Mouse (Mus musculus): ENCODE measurements around the gene Igsf3. TPM values are rescaled to one million over a fixed set of nuclear protein-coding genes. Genes with fewer than 3 reads are reported as not detected.

Igsf3 gene
- polyA plus RNA-seq, 1 experiment from 2014 or later: 36.2 TPM

DNA sequence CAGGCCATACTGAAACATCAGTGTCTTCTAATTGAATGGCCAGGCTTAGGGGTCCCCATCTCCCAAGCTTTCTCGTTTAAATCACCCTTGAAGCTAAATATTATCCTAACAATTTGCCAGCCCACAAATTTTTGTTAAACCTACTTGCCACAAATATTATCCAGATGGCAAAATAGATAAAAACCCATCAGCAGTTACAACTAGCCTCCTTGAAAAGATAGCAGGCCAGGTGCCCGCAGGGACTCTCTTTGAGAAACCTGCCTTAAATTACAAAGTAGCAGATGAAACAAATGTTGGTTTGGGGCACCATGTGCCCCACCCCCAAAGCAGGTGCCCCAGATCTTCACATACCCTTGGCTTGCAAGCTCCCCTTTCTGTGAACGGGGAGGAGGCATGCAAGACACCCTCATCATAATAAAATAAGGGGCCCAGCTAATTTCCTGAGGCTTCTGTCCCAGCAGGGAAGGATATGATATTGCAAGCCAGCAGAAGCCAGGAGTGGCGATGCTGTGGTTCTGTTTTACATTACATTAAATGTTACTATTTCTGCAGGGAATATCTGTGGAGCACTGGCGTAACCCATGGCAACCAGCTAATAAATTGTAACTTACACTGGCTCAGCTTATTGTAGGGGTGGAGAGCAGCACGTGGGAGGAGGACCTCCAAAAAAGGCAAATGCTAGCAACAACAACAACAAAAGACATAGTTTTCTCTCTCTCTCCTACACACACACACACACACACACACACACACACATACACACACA lies 27.2 kb upstream of the Igsf3 start:
- no peak overlapping the region for H3K4me2 ChIP-seq (ENCODE audit: low read depth, low read length)
- H3K4me3 ChIP-seq (ENCODE audit: low read length): no peak overlapping the region
- 60% methylated on average over 6 of the region's 6 CpGs for WGBS
- no peak for ATAC-seq (replicated peaks; ENCODE audit: extremely low read depth, insufficient read depth, low FRiP score)
- H3K4me1 ChIP-seq (ENCODE audit: control insufficient read depth, insufficient read depth, low read length): peaks cover 6% of the 10 kb centered on the region
- no peaks in the 10 kb centered on the region for H3K9me3 ChIP-seq (replicated peaks; ENCODE audit: control insufficient read depth, low read length)
- no peaks in the 10 kb centered on the region for H3K27me3 ChIP-seq (ENCODE audit: control insufficient read depth, insufficient read depth, low read length)
- no peak overlapping the region for H3K27ac ChIP-seq (ENCODE audit: low read length)
- no peaks in the 10 kb centered on the region for H3K36me3 ChIP-seq (ENCODE audit: control insufficient read depth, insufficient read depth)
- no peak overlapping the region for H3K9ac ChIP-seq (ENCODE audit: low read length)

DNA sequence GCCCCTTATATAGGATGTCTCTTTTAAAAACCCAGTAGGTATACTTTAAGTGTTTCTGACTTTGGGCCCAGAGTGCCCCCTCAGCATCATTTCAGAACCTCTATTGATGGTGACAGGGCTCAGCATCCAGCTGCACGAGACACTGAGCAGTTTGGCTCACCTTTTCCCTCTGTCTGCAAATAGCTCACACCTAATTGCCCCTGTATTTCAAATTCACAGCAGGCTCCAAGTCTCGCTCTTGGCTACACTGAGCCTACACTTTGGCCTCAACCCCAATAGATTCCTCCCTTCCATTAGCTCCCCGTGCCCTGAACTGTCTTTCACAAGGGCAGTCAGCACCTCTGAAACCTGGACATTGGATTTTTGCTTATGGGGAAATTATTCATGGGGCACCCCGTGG lies 26.5 kb upstream of the Igsf3 start:
- H3K9me3 ChIP-seq (replicated peaks; ENCODE audit: control insufficient read depth, low read length): no peaks in the 10 kb centered on the region
- H3K27ac ChIP-seq (ENCODE audit: low read length): no peak overlapping the region
- no peak overlapping the region for H3K4me2 ChIP-seq (ENCODE audit: low read depth, low read length)
- H3K27me3 ChIP-seq (ENCODE audit: control insufficient read depth, insufficient read depth, low read length): no peaks in the 10 kb centered on the region
- H3K36me3 ChIP-seq (ENCODE audit: control insufficient read depth, insufficient read depth): no peaks in the 10 kb centered on the region
- peaks cover 12% of the 10 kb centered on the region for H3K4me1 ChIP-seq (ENCODE audit: control insufficient read depth, insufficient read depth, low read length)
- H3K4me3 ChIP-seq (ENCODE audit: low read length): no peak overlapping the region
- no peak for ATAC-seq (replicated peaks; ENCODE audit: extremely low read depth, insufficient read depth, low FRiP score)
- 75% methylated on average over 4 of the region's 4 CpGs for WGBS
- H3K9ac ChIP-seq (ENCODE audit: low read length): no peak overlapping the region

DNA sequence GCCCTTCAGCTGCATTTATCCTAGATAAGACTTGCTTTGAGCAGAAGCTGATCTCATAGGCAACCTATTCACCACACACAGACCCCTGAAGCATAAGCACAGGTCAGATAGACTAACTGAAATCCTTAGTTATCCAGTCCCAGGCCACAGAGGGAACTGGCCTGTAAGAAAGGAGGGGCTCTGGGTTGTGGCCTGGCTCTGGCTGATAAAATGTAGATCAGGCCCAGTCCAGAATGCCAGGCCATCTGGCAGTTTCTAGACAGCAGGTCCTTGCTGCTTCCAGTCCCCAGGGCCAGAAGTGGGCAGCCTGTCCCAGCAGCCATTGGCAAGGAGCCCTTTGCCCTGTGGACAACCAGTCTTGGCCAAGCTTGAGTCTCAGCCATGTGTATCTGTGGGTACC lies 22.4 kb upstream of the Igsf3 start:
- no peak for ATAC-seq (replicated peaks; ENCODE audit: extremely low read depth, insufficient read depth, low FRiP score)
- Histone ChIP-seq H3K4me1 (ENCODE audit: control insufficient read depth, insufficient read depth, low read length) (peaks cover 15% of the 10 kb centered on the region), H3K27ac (ENCODE audit: low read length) (peak overlapping the region; percentile 66), H3K4me2 (ENCODE audit: low read depth, low read length) (no peak overlapping the region), H3K9me3 (replicated peaks; ENCODE audit: control insufficient read depth, low read length) (no peaks in the 10 kb centered on the region), H3K27me3 (ENCODE audit: control insufficient read depth, insufficient read depth, low read length) (no peaks in the 10 kb centered on the region), H3K9ac (ENCODE audit: low read length) (no peak overlapping the region), H3K4me3 (ENCODE audit: low read length) (no peak overlapping the region), H3K36me3 (ENCODE audit: control insufficient read depth, insufficient read depth) (no peaks in the 10 kb centered on the region)

DNA sequence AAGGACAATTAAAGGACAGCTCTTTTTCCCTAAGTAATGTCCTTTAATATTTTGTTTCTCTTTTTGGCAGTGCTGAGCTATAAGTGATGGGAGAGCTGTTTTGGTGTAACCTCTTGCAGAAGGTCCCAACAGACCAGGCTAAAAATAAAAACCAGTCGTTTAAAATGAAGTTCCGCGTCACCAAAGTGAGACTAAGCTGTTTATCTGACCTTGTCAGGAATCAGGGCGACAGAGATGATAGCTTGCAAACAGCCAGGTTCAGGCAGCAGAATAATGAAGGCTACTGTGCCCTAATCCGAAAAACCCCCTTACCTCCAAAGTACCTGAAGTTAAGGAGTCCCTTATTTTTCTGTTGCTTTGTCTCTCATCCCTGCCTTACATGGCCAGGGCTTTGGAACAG lies 21.2 kb upstream of the Igsf3 start:
- no peak for ATAC-seq (replicated peaks; ENCODE audit: extremely low read depth, insufficient read depth, low FRiP score)
- Histone ChIP-seq H3K27ac (ENCODE audit: low read length) (peak overlapping the region; percentile 66), H3K4me2 (ENCODE audit: low read depth, low read length) (no peak overlapping the region)

DNA sequence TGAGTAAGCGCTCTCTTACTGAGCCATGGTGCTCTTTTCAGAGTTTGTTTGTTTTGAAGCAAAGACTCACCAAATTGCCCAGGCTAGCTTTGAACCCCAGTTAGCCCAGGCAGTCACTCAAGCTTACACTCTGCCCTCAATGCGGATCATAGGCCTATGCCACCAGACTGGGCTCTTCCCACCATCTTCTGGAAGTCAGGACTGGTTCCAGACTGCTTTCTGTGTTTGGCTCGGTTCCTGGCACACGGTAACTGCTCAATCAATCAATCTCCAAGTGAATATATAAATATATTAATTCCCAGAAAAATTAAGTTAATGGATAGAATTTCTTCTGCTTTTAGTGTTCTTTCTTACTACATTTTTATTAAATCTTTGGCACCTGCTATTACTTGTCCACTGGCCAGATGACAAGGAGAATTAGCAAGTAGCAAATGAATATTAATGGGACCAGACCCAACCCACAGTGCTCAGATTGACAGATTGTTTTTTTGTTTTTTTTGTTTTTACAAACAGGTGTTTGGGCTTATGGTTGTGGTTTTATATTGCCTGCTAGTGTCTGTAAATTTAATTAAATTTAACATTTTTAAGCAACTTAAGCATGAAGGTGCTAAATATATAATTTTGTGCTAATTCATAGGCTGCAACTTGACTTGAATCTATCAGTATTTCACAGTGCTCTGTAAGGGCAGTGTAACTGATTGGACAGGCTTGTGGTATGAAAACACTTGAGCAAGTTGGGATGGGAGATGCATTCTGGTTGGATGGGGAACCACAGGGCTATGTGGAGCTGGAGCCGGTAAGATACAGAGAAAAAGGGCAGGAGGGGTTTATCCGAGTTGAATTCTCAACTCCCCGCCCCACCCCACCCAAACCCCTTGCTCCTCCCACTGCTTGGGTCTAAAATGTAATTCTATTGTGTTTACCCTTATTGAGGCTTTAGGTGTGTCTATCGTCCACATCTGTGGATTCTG lies 20.0 kb upstream of the Igsf3 start:
- WGBS: 84% methylated on average over 8 of the region's 8 CpGs
- Histone ChIP-seq H3K4me3 (ENCODE audit: low read length) (no peak overlapping the region), H3K4me1 (ENCODE audit: control insufficient read depth, insufficient read depth, low read length) (peaks cover 15% of the 10 kb centered on the region), H3K36me3 (ENCODE audit: control insufficient read depth, insufficient read depth) (no peaks in the 10 kb centered on the region), H3K27me3 (ENCODE audit: control insufficient read depth, insufficient read depth, low read length) (no peaks in the 10 kb centered on the region), H3K9me3 (replicated peaks; ENCODE audit: control insufficient read depth, low read length) (no peaks in the 10 kb centered on the region), H3K9ac (ENCODE audit: low read length) (no peak overlapping the region), H3K27ac (ENCODE audit: low read length) (no peak overlapping the region), H3K4me2 (ENCODE audit: low read depth, low read length) (no peak overlapping the region)
- no peak for ATAC-seq (replicated peaks; ENCODE audit: extremely low read depth, insufficient read depth, low FRiP score)

More for the DNA sequence above, 21.2 kb upstream of the Igsf3 start:
- no peaks in the 10 kb centered on the region for H3K27me3 ChIP-seq (ENCODE audit: control insufficient read depth, insufficient read depth, low read length)
- no peak overlapping the region for H3K4me3 ChIP-seq (ENCODE audit: low read length)
- peak overlapping the region; percentile 39; the same call in 1 of the 2 replicates for H3K9ac ChIP-seq (ENCODE audit: low read length)
- no peaks in the 10 kb centered on the region for H3K9me3 ChIP-seq (replicated peaks; ENCODE audit: control insufficient read depth, low read length)
- H3K4me1 ChIP-seq (ENCODE audit: control insufficient read depth, insufficient read depth, low read length): peaks cover 15% of the 10 kb centered on the region
- H3K36me3 ChIP-seq (ENCODE audit: control insufficient read depth, insufficient read depth): no peaks in the 10 kb centered on the region
- 14% methylated on average over 5 of the region's 5 CpGs for WGBS

GRCm38 (mm10) chr3:101360832-101361231 lies 16.1 kb upstream of the Igsf3 start:
- no peaks in the 10 kb centered on the region for H3K36me3 ChIP-seq (ENCODE audit: control insufficient read depth, insufficient read depth)
- no peak overlapping the region for H3K9ac ChIP-seq (ENCODE audit: low read length)
- no peak overlapping the region for H3K4me3 ChIP-seq (ENCODE audit: low read length)
- no peaks in the 10 kb centered on the region for H3K27me3 ChIP-seq (ENCODE audit: control insufficient read depth, insufficient read depth, low read length)
- no peaks in the 10 kb centered on the region for H3K9me3 ChIP-seq (replicated peaks; ENCODE audit: control insufficient read depth, low read length)
- ATAC-seq (replicated peaks; ENCODE audit: extremely low read depth, insufficient read depth, low FRiP score): no peak
- H3K4me1 ChIP-seq (ENCODE audit: control insufficient read depth, insufficient read depth, low read length): peaks cover 6% of the 10 kb centered on the region; the same call in 1 of the 2 replicates
- no peak overlapping the region for H3K4me2 ChIP-seq (ENCODE audit: low read depth, low read length)
- H3K27ac ChIP-seq (ENCODE audit: low read length): no peak overlapping the region
- 88% methylated on average over 6 of the region's 6 CpGs for WGBS

DNA sequence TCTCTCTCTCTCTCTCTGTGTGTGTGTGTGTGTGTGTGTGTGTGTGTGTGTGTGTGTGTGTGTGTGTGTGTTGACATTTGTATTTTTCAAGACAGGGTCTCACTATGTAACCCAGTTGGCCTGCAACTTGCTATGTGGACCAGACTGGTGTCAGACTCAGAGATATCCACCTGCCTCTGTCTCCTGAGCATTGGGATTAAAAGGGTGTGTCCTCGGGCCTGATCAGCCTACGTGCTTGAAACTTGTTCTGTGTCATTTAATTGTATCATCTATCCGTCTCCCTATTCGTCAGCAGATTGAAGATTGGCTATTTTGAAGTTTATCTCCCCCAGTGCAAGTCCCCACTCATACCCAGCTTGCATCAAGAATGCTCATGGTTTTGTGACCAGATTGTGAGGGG lies 14.5 kb upstream of the Igsf3 start:
- Histone ChIP-seq H3K4me2 (ENCODE audit: low read depth, low read length) (no peak overlapping the region), H3K27me3 (ENCODE audit: control insufficient read depth, insufficient read depth, low read length) (no peaks in the 10 kb centered on the region), H3K4me3 (ENCODE audit: low read length) (no peak overlapping the region), H3K36me3 (ENCODE audit: control insufficient read depth, insufficient read depth) (no peaks in the 10 kb centered on the region), H3K27ac (ENCODE audit: low read length) (no peak overlapping the region), H3K4me1 (ENCODE audit: control insufficient read depth, insufficient read depth, low read length) (peaks cover 4% of the 10 kb centered on the region; the same call in 1 of the 2 replicates), H3K9ac (ENCODE audit: low read length) (no peak overlapping the region), H3K9me3 (replicated peaks; ENCODE audit: control insufficient read depth, low read length) (no peaks in the 10 kb centered on the region)
- 86% methylated on average over 4 of the region's 4 CpGs for WGBS
- ATAC-seq (replicated peaks; ENCODE audit: extremely low read depth, insufficient read depth, low FRiP score): no peak

GRCm38 (mm10) chr3:101363574-101363973 lies 13.3 kb upstream of the Igsf3 start:
- Histone ChIP-seq H3K4me1 (ENCODE audit: control insufficient read depth, insufficient read depth, low read length) (peaks cover 4% of the 10 kb centered on the region; the same call in 1 of the 2 replicates), H3K36me3 (ENCODE audit: control insufficient read depth, insufficient read depth) (no peaks in the 10 kb centered on the region), H3K9me3 (replicated peaks; ENCODE audit: control insufficient read depth, low read length) (no peaks in the 10 kb centered on the region), H3K4me2 (ENCODE audit: low read depth, low read length) (no peak overlapping the region), H3K27me3 (ENCODE audit: control insufficient read depth, insufficient read depth, low read length) (no peaks in the 10 kb centered on the region), H3K4me3 (ENCODE audit: low read length) (no peak overlapping the region), H3K9ac (ENCODE audit: low read length) (no peak overlapping the region), H3K27ac (ENCODE audit: low read length) (no peak overlapping the region)
- no peak for ATAC-seq (replicated peaks; ENCODE audit: extremely low read depth, insufficient read depth, low FRiP score)
- WGBS: 69% methylated on average over 7 of the region's 7 CpGs

GRCm38 (mm10) chr3:101365081-101365612 lies 11.7 kb upstream of the Igsf3 start:
- ATAC-seq (replicated peaks; ENCODE audit: extremely low read depth, insufficient read depth, low FRiP score): no peak
- Histone ChIP-seq H3K9ac (ENCODE audit: low read length) (no peak overlapping the region), H3K36me3 (ENCODE audit: control insufficient read depth, insufficient read depth) (no peaks in the 10 kb centered on the region), H3K27ac (ENCODE audit: low read length) (no peak overlapping the region), H3K9me3 (replicated peaks; ENCODE audit: control insufficient read depth, low read length) (no peaks in the 10 kb centered on the region), H3K4me1 (ENCODE audit: control insufficient read depth, insufficient read depth, low read length) (peaks cover 14% of the 10 kb centered on the region), H3K27me3 (ENCODE audit: control insufficient read depth, insufficient read depth, low read length) (no peaks in the 10 kb centered on the region), H3K4me2 (ENCODE audit: low read depth, low read length) (no peak overlapping the region), H3K4me3 (ENCODE audit: low read length) (no peak overlapping the region)
- 74% methylated on average over 6 of the region's 6 CpGs for WGBS
